Mouse (Mus musculus) regulatory T cell (primary cell): Measurements from ENCODE around the gene Fitm2.

Experiments used
- in situ Hi-C: fragments of 300-600 bp; cut with MboI, MseI; formaldehyde crosslinking; loops from one replicate; pipeline ENCODE4 v1.15.1; 2025; ENCODE audit warnings: high pct_unique_total_duplicates

The Fitm2 gene

GRCm38 (mm10) chr2:163424597-163424996 is 47.8 kb downstream of the Fitm2 start, which contains the start of gene Oser1:
Gene Oser1 (minus strand): TSS chr2:163424697.
- in situ Hi-C loops = loop anchor here (10.0 kb wide), 1 partner anchor 170 kb away; no protein-coding TSS in a partner anchor

GRCm38 (mm10) chr2:163422895-163423660 is 49.4 kb downstream of the Fitm2 start:
- in situ Hi-C loops = loop anchor here (10.0 kb wide), 1 partner anchor 172 kb away; no protein-coding TSS in a partner anchor

- in situ Hi-C loops = loop anchor here (10.0 kb wide), 1 partner anchor 174 kb away; no protein-coding TSS in a partner anchor
Observed at GRCm38 (mm10) chr2:163420366-163420886, 52.0 kb downstream of the Fitm2 start.

- in situ Hi-C loops = loop anchor here (5.0 to 10.0 kb wide), 2 partner anchors 175 to 492 kb away; no protein-coding TSS in a partner anchor
Observed at GRCm38 (mm10) chr2:163419346-163420045, 52.9 kb downstream of the Fitm2 start.

- in situ Hi-C loops = loop anchor here (5.0 kb wide), 1 partner anchor 492 kb away; no protein-coding TSS in a partner anchor
Observed at GRCm38 (mm10) chr2:163418841-163419345, 53.5 kb downstream of the Fitm2 start.

- in situ Hi-C loops = loop anchor here (5.0 kb wide), 1 partner anchor 491 kb away; no protein-coding TSS in a partner anchor
Observed at GRCm38 (mm10) chr2:163417830-163418229, 54.6 kb downstream of the Fitm2 start.

- in situ Hi-C loops = loop anchor here (5.0 kb wide), 1 partner anchor 490 kb away; no protein-coding TSS in a partner anchor
Observed at GRCm38 (mm10) chr2:163417026-163417425, 55.4 kb downstream of the Fitm2 start.
